Mouse (Mus musculus) adrenal gland, adult (tissue): ENCODE measurements around the gene Rnf149.
A peak's percentile ranks its signal among the peaks of the same experiment; 100 is the strongest.

Source experiments
- DNase-seq, 2 experiments: peaks; one replicate each; pipeline ENCODE4 v3.0.0; 2022 to 2023; ENCODE audit warnings: low spot score in 1 of 2; ENCODE audit not compliant: inconsistent age in 2 of 2

The Rnf149 gene

DNA sequence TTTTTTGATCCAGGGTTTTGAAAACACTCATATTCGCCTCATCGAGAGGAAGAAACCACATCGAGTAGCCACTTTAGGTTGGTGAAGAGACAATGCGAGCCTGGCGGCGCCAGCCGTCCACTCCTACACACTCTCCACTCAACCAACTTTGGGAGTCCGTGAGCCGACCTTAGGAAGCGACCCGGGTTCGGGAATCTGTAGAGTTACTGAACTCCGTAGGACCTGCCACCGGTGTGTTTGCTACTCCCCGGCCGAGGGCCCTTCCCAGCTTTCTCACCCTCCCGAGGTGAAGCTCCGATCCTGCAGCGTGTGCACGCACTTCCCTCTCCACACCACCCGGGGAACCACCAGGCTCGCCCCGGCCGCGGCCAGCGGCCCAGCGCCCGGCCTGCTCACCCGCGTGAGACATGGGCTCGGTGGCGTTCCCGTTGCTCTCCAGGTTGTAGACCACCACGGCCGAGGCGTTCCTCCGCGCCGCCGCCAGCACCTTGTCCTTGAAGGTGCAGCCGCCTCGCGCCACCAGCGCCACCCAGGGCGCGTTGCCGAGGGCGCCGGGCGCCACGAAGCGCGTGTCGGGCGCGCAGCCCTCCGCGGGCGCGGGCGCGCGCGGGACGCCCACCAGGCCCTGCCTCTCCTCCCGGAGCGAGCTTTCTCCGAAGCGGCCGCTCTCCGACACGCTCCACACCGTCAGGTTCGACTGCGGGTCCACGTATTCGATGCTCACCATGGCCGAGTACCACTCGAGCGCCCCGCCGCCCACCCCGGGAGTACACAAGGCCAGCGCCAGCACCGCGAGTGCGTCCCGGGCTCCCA, 568 bp downstream of the Rnf149 start:
- DNase-seq: peak; percentile 72 to 91

DNA sequence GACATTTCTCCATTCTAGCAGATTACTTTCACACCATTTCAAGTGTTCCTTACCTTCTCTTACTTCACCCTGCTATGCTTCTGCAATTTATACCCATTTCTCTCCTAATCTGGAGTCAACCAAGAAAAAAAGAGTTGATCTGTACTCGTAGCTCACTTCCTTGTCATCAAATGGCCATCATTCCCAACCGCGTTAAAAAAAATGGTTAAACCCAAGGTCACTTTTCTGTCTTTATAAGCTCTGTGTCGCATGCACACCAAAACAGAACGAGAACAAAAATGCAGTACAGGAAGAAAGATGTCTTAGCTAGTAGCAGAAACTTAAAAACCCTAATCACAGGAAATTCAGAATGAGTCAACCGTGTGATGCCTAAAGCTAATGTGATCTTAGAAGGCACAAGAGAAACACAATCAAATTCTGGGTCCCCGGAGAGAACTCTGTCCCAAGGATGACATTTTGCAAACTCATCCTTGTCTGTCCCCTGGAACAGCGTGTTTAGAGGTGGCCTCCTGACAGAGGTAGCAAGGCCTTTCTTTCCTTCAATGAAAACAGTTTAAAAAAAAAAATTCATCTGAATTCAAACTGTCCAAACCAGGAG, 1.3 kb downstream of the Rnf149 start:
- DNase-seq: no peak

DNA sequence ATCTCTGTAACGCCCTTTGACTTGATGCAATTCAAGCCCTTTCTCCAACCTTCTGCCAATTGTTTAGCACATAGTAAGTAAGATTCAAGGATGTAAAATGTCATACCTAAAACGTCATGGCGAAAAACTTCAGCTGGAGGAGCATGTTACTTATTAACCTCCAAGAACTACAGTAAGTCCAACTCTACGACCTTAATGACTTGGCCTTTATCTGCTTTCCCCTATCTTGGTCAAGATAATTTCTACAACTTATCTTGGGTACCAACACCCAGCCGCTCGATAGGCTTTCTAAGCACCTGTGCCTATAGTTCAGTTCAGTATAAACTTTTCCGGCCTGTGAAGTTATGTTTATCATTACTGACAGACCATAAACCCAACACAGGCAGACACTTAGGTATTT, 3.3 kb downstream of the Rnf149 start:
- DNase-seq: no peak

DNA sequence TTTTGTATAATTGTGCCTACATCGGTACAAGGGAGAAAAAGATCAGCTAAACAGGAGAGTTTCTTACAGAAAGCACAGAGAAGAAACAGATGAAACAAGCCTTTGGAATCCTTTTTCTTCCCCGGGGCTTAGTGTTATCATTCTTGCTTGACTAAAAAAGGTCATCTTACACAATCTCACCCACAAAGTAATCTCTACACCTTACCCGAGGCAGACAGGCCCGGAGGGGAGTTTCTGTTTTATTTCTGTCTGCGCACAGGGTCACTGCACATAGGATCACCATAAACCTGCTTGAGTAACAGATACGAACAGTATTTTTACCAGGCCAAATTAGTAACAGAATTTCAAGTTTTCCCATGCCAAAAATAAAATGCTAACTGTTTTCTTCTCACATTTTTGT, 5.6 kb downstream of the Rnf149 start:
- DNase-seq: peak in 1 of 2 experiments; percentile 47

DNA sequence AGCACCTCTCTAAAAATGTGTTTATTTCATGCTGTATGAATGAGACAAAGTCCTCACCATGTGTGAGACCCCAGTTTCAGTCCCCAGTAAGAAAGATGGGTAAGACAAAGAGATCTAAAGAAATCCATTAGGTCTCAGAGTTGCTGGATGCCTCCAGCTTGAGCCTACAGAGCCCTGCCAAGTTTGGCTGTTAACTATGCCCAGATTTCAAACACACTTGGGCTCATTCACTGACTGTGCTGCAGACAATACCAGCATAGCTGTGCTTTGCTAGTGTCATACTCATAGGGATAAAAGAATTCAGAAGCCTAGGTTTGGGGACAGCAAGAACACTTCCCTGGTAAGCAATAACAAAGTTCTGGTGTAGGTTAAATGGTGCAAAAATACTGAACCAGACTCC, 9.1 kb downstream of the Rnf149 start:
- DNase-seq: no peak

DNA sequence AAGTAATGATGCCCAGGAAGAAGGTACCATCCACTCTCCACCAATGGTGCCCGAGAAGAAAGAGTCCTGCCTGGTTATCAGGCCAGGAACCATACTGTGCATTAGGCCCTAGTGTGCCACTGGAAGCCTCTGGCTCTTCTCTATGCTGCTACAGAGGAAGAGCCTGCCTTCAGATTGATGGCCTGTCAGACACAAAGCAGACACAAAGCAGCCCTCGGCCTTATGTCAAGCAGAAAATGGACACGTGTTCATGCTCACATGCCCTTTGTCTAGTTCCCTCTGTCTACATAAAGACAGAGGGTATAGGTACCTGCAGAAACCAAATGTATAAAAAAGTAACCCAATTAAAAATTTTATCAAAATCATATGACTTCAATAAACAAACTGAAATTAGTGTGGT, 12.6 kb downstream of the Rnf149 start:
- DNase-seq: no peak

DNA sequence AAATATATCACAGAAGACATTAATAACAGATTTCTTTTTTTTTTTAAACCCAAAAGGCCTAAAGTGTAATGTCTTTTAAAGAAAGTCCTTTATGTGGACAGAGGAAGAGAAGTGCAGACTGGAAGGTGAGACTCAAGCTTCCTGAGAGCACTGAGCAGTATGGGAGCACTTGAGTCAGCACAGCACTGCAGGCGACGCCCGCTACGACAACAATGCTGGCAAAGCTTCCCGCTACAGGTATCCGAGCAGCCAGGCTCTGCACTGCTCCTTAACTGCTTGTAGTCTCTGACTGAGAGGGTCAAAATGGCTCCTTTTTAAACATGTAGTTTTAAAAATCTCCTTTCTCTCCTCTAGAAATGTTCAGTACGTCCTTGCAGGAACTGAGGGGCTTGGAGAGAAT, 14.0 kb downstream of the Rnf149 start:
- no peak for DNase-seq

DNA sequence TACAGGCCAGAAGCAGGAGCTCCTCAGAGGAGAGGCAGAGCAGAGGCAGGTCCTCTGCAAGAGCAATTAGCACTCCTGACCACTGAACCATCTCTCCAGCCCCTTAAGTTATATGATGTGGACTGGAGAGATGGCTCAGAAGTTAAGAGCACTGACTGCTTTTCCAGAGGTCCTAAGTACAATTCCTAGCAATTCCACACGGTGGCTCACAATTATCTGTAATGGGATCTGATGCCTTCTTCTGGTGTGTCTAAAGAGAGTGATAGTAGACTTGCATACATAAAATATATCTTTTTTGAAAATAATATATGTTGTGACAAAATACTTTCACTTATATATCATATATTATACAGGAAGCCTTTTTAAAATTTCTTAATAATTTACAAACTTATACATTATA, 15.3 kb downstream of the Rnf149 start:
- no peak for DNase-seq

DNA sequence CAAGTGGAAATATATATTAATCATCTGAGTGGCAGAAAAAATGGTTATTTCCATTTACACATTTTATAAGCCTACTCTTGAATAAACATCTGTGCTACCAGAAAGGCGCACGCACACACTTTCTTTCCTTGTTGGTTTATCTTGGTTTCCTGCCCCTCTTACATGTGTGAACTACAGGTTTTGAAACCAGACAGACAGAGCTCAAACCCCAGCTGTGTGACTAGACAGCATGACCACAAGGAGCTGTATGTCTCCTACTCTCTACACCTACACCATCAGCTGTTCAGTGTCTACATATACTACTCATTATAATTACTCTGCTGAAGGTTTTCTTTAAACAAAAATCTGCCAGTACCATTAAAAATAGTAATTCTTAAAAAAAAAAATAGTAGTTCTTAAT, 18.2 kb downstream of the Rnf149 start:
- no peak for DNase-seq

DNA sequence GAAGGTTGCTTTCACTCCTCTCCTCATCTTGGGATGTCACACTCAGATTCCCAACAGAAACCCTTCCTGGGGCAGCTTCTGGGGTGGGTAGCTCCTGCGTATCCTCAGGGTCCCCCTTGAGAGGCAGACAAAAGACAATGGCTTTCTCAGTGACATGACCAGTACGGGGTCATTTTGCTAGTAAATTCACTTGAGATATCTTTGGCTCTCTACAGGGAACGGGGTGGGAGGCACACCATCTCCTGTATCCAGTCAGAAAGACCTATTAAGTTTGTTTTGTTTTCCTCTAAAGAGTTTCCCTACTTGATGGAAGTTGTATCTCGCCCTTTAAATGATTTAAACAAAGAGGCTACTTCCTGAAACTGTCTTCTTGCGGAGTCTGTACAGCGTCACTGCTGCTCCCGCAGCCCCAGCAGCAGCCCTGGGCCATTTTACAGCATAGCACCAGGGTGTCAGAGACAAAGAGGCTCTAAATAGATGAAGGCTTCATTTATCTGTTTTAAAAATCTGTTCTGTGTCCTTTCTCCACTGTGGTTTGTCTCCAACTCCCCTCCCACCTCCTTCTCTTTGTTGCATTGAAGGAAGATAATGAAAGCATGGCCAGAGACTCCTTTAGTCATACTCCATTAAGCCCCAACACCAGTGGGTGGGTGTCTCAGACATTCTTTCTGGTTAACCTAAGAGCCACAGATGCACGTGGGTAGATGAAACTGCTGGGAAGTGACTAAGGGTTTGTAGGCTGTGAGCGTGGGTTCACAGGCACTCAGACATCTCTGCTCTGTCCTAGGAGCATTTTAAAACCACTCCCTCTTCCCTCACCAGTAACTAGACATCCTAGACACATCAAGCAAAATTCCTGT, 21.4 kb downstream of the Rnf149 start:
- no peak for DNase-seq

DNA sequence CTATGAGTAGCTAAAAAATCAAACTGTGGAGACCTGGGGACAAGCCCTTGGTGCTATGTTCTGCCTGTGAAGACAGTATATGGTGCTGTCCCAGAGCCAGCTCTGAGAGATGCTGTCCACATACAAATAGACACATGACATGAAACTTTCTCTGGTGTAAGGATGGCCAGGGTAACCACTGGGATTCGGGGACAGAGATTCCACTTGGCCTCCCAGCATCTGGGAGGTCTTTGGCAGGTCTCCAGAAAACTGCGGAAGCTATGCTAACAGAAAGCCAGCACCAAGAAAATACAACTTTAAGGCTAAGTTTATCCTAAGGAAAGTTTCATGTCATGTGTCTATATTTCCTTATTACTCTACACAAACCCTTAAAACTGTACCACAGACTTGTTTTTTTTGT, 27.4 kb downstream of the Rnf149 start:
- no peak for DNase-seq

DNA sequence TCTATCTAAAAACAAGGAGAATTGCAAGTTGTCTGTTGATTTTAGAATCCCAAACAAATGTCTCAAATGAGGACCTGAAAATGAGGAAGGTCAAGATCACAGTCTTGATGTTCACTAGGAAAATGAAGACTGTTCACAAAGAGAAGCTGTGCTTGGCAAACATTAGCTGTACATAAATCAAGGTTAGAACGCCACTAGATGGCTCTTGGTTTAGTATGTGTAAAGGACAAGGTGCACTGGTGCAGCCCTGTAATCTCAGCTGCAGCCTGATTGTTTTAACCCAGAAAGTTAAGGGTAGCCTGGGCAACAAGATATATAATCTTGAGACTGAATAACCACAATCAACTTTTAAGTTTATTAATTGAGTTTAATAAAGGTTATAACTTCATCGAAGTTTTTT, 30.0 kb downstream of the Rnf149 start:
- no peak for DNase-seq

DNA sequence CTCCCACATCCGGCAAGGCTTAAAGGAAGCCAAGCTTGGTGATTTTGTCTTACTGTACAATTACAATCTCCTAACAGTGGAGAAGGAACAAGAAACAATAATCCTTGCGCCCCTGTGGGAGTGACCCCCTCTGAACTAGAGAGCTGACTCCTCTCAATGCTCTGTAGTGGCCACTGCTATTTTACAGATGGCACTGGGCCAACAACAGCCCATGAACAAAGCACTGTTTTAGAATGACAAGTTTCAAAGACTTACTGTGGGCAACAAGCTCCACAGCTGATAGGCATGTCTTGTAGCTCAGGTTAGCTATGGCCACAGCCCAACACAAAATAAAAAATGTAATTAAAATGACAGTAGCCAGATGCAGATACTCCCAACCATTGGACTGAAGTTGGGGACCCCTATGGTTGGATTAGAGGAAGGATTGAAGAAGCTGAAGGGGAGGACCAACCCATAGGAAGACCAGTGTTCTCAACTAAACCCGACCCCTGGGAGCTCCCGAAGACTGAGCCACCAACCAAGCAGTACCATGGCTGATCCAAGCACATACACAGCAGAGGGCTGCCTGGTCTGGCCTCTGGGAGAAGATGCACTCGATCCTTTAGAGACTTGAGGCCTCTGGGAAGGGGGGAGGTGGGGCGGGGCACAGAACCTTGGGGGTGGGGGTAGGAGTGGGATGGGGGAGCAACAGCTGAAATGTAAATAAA, 30.9 kb downstream of the Rnf149 start:
- no peak for DNase-seq

DNA sequence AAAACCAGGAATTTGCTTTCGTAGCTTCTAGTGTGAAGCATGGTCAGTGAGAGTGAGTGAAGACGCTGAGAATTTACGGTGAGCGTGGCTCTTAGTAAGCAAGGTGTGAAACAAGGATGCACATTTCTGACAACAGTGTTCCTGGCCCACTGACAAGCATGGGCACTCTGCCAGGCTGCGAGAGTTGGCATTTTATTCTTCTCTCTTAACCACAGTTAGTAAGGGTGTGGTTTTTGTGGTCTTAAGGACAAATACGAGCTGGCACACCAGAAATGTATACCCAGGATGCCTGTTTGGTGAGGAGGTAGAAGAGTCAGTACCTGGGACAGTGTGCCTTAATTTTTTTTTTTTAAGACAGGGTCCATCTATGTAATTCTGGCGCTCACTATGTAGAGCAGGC, 31.6 kb downstream of the Rnf149 start:
- DNase-seq: no peak

DNA sequence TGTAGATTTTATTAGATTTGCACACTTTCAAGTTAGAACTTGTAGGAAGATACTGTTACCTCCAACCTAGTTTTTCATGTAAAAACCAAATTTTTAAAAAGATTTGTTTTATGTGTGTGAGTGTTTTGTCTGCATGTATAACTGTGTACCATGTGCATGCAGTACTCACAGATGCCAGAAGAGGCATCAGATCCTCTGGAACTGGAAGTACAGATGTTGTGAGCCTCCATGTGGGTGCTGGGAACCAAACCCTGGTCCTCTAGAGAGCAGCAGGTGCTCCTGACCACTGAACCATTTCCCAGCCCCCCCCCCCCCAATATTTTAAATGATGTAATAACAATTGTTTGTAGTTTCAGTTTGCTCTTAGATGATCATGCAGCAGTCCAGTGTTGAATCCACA, 36.6 kb downstream of the Rnf149 start:
- no peak for DNase-seq

DNA sequence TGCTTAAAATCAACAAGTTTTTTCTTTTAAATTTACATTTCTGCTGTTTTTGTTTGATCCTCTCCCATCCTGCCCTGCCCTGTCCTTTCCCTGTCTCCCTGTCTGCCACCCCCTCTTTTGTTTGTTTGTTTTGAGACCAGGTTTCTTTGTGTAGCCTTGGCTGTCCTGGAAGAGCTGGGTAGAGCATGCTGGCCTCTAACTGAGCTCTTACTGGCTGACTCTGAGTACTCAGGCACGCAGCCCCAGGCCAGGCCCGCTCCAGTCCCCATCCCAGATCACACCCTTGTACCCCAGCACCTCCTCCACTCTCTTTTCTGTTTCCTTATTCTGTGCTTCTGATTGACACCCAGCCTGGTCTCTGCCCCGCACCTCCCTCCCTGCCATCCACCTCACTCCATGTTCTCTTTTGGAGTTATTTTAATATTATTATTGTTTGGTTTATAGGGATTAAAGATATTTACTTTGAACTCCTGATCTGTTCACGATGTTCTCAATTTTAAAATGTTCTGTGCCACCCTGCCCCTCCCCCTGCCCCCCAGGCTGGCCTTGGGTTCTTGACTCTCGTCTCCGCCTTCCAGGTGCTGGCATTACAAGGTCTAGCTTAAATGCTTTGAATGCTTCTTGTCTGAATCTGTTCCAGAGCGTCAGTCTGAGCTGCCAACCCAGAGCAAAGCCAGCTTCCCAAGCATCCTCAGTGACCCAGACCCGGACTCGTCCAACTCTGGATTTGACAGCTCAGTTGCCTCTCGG, 39.4 kb downstream of the Rnf149 start:
- DNase-seq: peak; percentile 45 to 57

DNA sequence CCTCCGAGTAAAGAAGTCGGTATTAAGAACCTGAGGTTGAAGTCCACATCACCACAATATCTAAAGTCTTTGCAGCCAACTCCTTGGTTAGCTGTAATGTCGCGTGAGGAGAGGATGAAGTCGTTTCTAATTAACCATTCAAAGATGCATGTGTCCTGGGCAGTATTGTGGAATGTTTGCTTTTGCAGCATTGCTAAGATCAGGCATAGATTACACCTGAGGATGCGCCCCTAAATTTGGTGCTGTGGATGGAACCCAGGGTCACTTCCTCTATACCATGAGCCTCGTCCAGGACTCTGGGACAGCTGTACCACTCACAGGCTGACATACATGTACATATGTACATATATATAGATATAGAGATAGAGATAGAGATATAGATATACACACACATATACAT, 40.5 kb downstream of the Rnf149 start:
- no peak for DNase-seq

DNA sequence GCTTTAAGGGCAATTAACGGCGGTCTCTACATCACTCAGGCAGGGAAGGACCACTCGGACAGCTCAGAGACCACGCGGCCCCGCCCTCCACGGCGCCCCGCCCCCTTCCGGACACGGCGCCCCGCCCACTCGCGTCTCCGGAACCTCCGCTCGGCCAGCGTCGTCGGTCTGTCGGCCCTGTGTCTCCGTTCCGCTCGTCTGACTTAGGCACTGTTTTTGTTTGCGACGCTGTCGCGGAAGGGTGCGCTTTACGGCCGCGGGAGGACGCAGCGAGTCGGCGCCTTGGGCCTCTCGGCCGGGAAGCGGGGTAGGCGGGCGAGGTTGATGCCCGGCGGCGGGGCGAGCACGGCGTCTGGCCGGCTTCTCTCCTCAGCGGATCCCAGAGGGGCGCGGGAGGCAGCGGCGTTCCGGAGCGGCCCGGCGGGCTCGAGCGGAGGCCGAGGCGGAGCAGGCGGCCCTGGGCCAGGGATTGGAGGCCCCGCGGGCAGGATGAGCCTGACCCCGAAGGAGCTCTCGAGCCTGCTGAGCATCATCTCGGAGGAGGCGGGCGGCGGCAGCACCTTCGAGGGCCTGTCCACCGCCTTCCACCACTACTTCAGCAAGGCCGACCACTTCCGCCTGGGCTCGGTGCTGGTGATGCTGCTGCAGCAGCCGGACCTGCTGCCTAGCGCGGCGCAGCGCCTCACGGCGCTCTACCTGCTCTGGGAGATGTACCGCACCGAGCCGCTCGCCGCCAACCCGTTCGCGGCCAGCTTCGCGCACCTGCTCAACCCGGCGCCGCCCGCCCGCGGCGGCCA, 41.5 kb downstream of the Rnf149 start:
- peak; percentile 98 to 99 for DNase-seq

DNA sequence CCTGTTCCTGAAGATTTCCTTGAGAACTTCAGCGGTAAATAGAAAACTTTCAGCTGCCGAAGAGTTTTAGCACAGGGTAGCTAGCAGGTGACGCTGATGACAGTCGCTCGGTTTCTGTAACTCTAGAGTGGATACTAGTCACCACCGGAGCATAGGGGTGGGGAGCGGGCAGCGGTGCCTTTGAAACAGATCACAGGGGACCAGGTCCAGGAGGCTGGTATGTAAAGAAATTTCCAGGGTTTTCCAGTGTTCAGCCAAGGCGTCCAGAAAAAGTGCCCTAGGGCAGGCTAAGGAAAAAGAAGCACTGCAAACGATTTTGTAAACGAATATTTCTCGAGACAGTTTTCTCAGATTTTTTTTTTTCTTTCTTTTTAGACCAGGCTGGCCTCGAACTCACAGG, 42.4 kb downstream of the Rnf149 start, which contains the start of gene Cnot11:
TSS of gene Cnot11 (plus strand) at position 162 of the 400 bp plus-strand sequence.
- peak in 1 of 2 experiments; percentile 22 for DNase-seq

DNA sequence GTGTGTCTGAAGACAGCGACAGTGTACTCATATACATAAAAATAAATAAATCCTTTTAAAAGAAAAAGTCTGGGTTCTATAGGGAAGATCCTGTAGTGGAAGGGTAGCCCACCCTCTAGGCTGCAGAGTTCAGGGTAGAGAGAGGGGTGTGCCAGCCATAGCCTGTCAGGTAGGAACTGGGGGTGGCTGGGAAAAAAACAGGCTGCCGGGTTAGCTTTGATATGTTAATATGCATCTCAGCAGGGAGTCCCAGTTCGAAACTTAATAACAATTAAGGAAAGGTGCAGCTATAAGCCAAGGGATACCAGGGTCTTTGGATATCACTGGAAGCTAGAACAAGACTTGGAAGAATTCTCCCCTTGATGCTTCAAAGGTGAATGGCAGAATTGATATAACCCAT, 43.3 kb downstream of the Rnf149 start:
- no peak for DNase-seq
